Mouse (Mus musculus) retina, embryonic 14.5 days (tissue): ENCODE results near the gene Dph5.

Source experiments
- DNase-seq: peaks from one replicate; pipeline ENCODE4 v3.0.0-alpha.2; 2015; ENCODE audit warnings: low spot score

The Dph5 gene

GRCm38 (mm10) chr3:115952356-115952755 is 64.7 kb downstream of the Dph5 start:
- DNase-seq: no peak

GRCm38 (mm10) chr3:115953088-115953487 is 65.5 kb downstream of the Dph5 start:
- no peak for DNase-seq

DNA sequence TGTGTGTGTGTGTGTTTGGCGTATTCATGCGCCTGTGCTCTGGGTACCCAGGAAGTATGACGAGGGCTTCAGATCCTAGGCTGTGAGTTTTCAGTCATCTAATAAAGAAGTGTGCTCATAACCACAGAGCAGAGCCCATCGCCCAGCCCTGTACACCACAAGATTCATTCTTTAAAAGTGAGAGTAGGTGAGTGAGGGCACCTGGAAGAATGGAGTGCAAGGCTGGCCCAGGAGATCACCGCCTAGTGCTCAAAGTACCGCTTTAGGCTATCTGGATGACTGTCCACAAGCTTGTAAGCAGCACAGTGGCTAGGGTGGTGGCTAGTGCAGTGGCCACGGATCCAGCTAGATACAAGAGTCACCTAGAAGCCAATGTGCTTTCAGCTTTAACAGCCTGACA is 69.6 kb downstream of the Dph5 start:
- no peak for DNase-seq

- peak; percentile 65 for DNase-seq
These were observed 73.8 kb downstream of the Dph5 start for GRCm38 (mm10) chr3:115961311-115962027.

- DNase-seq: peak; percentile 80
These were observed 74.4 kb downstream of the Dph5 start for GRCm38 (mm10) chr3:115962028-115962415.

DNA sequence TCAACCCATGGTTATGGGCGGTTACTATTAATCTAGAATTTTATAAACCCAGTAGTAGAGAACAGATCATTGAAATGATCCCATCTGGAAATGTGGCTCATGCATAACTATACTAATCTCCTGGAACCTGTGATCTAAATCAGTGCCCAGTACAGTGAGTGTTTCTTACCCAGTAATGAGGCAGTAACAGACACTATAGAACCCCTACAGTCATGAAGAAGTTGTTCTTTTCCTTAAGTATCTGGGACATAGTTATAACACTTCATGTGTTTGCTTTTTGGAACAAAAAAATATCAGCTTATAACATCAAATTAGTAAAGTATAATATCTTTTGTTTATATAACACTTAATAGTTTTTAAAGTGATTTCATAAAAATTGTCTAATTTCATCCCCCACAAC is 76.0 kb downstream of the Dph5 start:
- DNase-seq: no peak

DNA sequence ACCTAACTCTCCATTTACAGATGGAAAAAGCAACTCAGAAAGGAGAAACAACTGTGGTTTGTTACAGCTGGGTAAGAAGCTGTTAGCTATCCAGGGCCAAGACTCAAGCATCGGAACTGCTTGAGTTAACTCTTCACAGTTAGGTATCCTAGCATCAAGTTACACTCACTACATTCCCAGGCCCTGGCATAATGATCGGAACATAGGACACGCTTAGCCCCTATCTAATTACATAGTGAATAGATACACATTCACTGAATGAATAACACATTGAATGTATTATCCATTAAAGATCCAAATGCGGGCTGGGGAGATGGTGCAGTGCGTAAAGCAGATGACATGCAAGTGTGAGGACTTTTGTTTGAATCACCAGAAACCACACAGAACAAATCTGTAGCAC is 76.4 kb downstream of the Dph5 start:
- no peak for DNase-seq

DNA sequence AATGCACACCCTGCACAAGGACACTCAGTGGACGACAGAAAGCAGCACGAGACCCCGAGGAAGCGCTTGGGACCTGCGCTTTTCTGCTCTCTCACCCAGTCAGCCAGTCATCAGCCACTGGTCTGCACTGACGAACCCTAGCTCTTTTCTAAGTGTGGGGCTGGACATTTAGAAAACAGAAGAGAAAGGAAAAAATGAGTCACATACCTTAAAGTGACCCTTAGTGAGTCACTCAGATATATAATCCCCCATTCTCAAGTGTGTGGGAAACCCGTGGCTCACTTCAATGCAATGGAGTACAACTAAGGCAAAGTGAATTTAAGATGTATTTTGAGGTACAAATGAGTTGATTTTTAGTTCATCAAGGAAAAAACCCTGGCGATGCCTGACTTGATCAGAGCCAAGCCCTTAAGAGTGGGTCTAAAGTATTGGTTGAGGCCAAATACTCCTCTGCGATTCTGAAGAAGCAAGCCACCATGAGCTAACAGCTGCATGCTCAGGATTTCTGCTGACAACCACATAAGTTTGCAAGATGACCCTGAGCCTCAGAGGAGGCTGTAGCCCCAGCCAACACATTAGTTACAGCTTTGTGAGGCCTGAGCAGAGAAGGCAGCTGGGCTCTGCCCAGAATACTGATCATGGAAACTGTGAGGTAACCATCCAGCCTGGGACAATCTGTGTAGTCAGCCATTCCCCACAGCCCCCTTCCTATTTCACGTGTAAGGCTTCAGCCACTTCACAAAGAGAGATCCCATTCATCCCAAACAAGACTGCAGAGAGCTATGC is 81.3 kb downstream of the Dph5 start:
- DNase-seq: no peak

DNA sequence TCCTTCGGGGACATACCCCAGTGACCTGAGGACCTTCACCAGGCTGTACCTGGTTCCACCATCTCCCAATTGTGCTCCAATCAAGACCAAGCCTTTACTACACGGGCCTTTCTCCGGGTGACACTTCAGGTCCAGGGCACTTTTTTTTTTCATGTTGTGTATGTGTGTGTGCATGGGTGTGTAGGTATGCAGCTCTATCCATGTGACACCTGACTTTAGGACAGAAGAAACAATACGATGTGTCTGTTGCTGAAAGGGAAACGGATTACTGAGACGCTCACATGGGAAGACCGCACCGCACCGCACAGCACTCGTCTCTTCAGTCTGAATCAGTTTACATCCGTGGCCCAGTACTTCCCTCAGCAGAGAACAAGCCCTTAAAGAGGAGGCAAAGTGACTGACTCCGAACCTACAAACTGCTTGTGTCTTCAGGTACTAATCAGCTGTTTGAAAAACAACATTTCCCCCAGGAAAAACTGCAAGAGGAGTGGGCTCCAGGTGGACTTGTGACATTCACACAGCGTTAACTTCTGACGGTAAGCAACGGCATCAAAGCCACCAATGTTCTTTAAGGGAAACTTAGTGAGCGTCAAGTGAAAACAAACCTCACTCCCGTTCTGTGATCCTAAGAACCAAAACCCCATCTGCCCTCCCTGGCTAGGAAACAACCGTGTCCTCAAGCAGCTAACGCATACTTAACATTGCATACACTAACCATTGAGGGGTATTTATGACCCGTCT is 83.6 kb downstream of the Dph5 start:
- DNase-seq: no peak

- DNase-seq: no peak
These were observed 84.4 kb downstream of the Dph5 start for GRCm38 (mm10) chr3:115971891-115972646.

DNA sequence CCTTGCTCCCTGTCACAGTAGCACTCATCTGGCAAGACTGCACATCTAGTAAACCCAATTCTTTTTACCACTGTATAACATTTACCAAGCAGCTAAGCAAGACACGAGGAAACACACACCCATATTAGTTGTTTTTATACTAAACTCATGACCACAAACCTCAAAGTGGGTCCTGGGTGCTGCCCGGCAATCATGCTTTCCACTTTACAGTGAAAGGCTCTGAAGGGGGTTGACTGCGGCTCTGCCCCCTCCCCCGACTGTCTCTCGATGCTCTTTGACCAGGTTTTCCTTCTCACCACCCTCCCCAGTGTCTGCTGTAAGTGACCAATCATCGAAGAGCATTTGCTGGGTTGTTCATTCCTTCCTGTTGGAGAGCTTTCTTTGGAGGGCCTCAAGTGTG is 86.6 kb downstream of the Dph5 start:
- DNase-seq: no peak

DNA sequence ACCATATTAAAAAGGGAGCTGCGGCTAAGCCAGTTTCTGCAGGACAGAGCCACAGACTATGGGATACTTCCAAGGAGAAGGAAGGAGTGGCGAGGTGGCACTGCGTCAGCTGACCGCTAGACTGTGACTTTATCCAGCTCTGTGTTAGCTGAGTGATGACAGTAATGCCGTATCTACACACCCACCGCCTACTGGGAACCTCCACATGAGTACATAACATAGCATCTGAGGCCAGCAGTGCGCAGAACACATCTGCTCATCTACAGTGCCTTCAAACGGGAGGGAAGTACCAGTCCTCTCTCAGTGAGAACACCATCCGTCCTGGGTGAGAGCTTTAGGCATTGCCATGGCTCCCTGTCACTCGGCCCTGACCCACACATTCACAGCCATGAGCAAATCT is 87.4 kb downstream of the Dph5 start:
- DNase-seq: no peak

DNA sequence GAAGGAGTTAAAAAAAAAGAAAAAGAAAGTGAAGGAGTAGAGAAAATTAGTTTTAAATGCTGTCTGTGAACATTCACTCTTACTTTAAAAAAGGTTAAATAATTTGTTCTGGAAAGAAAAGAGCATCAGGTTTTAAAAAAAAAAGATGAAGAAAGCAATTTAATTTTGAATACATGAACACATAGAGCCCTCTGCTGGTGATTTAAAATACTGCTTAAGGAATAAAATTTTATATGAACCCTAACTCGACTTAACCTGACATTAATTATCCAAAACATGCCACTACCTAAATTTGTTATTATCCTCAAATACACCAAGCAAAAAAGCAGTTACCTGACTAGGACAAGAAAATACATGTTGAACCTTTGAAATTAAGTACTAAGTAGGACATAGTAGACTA is 91.4 kb downstream of the Dph5 start:
- DNase-seq: peak; percentile 77

DNA sequence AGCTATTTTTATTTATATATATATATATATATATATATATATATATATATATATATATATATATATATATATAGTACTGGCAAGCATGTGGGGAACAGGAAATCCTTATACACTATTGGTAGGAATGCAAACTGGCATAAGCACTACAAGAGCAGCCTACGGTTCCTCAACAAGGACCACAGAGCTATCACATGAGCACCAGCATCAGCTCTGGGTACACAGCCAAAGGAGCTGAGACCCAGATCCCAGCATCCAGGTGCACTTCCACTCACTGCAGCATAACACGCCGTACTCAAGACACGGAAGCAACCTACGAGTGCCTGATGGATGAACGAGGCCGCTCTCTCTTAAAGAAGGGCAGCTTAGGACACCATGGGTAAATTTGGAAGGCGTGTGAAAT is 95.6 kb downstream of the Dph5 start:
- DNase-seq: no peak
